Mouse (Mus musculus) CH12.LX (cell line): Measurements from ENCODE around the gene Gnat3.

Experiments used
- CTCF ChIP-seq, 2 experiments: IDR thresholded peaks in 1 of 2; conservative IDR thresholded peaks in 1 of 2; 2 replicates each; pipeline ENCODE4 v1.5.1; 2011 to 2012; ENCODE audit warnings: low read depth in 2 of 2, low read length in 2 of 2, improper control_type of control experiment in 1 of 2, inconsistent platforms in 1 of 2, mild to moderate bottlenecking in 1 of 2, moderate library complexity in 1 of 2
- EP300 ChIP-seq: IDR thresholded peaks from 2 replicates; pipeline ENCODE4 v1.6.1; 2011; ENCODE audit warnings: low read length, improper control_type of control experiment

DNA sequence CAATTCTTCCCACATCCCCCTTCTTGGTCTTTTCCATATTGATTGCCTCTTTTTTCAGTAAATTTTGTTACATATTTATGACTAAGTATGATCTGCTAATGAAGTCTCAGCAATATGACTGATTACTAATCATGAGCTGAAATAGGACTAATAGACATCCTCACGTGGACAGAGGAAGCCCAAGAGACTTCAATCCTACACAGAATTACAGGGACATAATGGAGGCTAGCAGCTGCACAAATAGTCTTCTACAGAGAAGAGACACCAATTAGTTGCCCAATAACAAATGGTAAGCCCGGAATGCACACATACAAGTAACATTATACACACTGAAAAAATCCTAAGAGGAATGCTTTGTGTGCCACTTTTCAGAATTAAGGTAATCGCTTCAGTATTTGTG is 24.3 kb downstream of the Gnat3 start:
- TF ChIP-seq EP300: no peak
- no peak for TF ChIP-seq CTCF (conservative IDR thresholded peaks at IDR 0.05 in 1 of 2, IDR thresholded peaks at IDR 0.05 in 1 of 2; ENCODE audit: low read depth in 2 of 2, low read length in 2 of 2)
